Mouse (Mus musculus): Measurements from ENCODE around the gene Erc2.

DNA sequence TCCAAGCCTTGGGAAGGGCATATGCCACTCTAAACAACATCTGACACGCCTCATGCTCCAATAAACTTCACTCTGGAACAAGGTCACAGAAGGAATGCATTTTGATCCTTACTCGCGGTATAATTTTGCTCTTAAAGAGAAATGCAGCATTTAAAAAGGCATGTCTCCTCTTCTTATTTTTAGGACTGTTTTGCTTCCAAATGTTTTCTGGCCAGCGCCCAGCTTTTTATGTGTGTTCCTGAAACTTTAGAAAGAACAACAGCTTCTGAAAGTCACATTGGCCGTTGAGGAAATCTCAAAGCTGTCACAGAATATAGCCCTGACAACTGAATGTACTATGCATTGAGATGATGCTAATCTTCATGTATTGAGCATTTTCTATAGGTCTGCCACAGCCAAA is 8.5 kb upstream of the Erc2 start:
- no peak for TF ChIP-seq POLR2A (IDR thresholded peaks at IDR 0.05; ENCODE audit: extremely low read depth, insufficient read depth, low read length)
- TF ChIP-seq CTCF (IDR thresholded peaks at IDR 0.05; ENCODE audit: low read depth, low read length): no peak
